Mouse (Mus musculus): Measurements from ENCODE around the gene Vrk2.

DNA sequence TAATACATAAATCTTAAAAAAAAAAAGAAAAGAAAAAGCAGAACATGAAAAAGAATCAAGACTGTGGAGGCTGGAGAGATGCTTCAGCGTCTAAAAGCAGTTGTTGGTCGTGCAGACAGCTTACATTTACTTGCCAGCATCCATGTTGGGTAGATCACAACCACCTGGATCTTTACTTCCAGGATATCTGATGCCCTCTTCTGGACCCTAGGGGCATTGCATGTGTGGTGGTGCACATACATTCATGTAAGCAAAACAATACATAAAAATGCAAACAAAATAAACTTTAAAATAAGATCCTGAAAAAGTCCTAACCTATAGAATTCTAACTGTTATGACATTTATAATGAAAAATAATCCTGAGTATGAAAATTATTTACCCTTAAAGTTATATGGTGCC lies 66.9 kb downstream of the Vrk2 start:
- TF ChIP-seq CEBPB (IDR thresholded peaks at IDR 0.05; ENCODE audit: insufficient read depth, poor library complexity, severe bottlenecking) (no peak), E2F4 (IDR thresholded peaks at IDR 0.05; ENCODE audit: insufficient read depth) (no peak)

Measured in myocyte (in vitro differentiated cells).